Mouse (Mus musculus) lung, embryonic 14.5 days (tissue): ENCODE data around the gene E030018B13Rik. TPM values are rescaled to one million over a fixed set of nuclear protein-coding genes. Genes with fewer than 3 reads are reported as not detected.

Experiments used
- ATAC-seq: fragments of 200-750 bp; cut with Nextera tagmentation; 2 replicates; pipeline ENCODE4 v1.8.0; 2017; ENCODE audit warnings: mild to moderate bottlenecking, moderate TSS enrichment, moderate library complexity; ENCODE audit not compliant: insufficient read depth
- DNase-seq: peaks from one replicate; pipeline ENCODE4 v3.0.0-alpha.2; 2015
- H3K27ac ChIP-seq: fragments of 300-500 bp; sonication (generic); 2 replicates; pipeline ENCODE4 v1.5.1; 2014; ENCODE audit warnings: low read depth, mild to moderate bottlenecking, moderate library complexity
- H3K27me3 ChIP-seq: fragments of 300-500 bp; sonication (generic); 2 replicates; pipeline ENCODE4 v1.6.1; 2014; ENCODE audit warnings: low read length, control low read depth; ENCODE audit not compliant: insufficient read depth
- H3K36me3 ChIP-seq: fragments of 300-500 bp; sonication (generic); 2 replicates; pipeline ENCODE4 v1.6.1; 2014; ENCODE audit warnings: control low read depth; ENCODE audit not compliant: insufficient read depth
- H3K4me1 ChIP-seq: fragments of 300-500 bp; sonication (generic); 2 replicates; pipeline ENCODE4 v1.6.1; 2014; ENCODE audit warnings: antibody characterized with exemption, control low read depth; ENCODE audit not compliant: insufficient read depth
- H3K4me2 ChIP-seq: fragments of 300-500 bp; sonication (generic); 2 replicates; pipeline ENCODE4 v1.6.1; 2014; ENCODE audit warnings: mild to moderate bottlenecking
- H3K4me3 ChIP-seq: fragments of 300-500 bp; sonication (generic); 2 replicates; pipeline ENCODE4 v1.5.1; 2014; ENCODE audit warnings: low read depth, low read length
- H3K9ac ChIP-seq: fragments of 300-500 bp; sonication (generic); 2 replicates; pipeline ENCODE4 v1.6.1; 2014
- H3K9me3 ChIP-seq: fragments of 300-500 bp; sonication (generic); 2 replicates; pipeline ENCODE4 v1.6.1; 2016; ENCODE audit warnings: low read depth, low read length, control low read depth
- CTCF ChIP-seq: IDR thresholded peaks from 2 replicates; pipeline ENCODE4 v1.5.1; 2016; ENCODE audit warnings: antibody characterized with exemption, low read depth
- WGBS: fragments of 180-500 bp; shearing (Covaris S2); extraction: QIAGEN DNeasy Blood & Tissue Kit; methylation state at CpG from one replicate; pipeline ENCODE4 v1.1.7; 2014; 5-methylcytosine and 5-hydroxymethylcytosine counted together
- polyA plus RNA-seq: library from polyadenylated mRNA; unstranded; fragments of >200 nt; fragmentation: Nextera tagmentation; extraction: Ambion mirVana; gene quantifications from 2 replicates; pipeline ENCODE4 v1.2.1, GENCODE M21; 2014

E030018B13Rik gene
- polyA plus RNA-seq, 1 experiment from 2014 or later, result 0.18 TPM

DNA sequence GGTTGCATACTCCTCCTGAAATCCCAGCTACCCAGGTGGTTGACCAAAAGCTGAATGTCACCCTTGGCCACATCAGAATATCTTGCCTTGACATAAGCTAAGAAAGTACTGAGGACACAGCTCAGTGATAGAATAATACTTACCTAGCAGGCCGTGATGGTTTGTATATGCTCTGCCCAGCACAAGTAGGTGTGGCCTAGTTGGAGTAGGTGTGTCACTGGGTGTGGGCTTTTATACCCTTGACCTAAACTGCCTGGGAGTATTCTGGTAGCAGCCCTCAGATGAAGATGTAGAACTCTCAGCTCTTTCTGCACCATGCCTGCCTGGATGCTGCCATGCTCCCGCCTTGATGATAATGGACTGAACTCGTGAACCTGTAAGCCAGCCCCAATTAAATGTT is 15.8 kb downstream of the E030018B13Rik start:
- H3K27ac ChIP-seq, result no peak overlapping the region
- TF ChIP-seq CTCF, result no peak
- ATAC-seq (no peak), DNase-seq (no peak)
- H3K4me2 ChIP-seq, result no peak overlapping the region
- H3K36me3 ChIP-seq, result no peaks in the 10 kb centered on the region
- 80% methylated on average over 3 of the region's 3 CpGs for WGBS
- no peak overlapping the region for H3K9ac ChIP-seq
- no peaks in the 10 kb centered on the region for H3K9me3 ChIP-seq
- no peaks in the 10 kb centered on the region for H3K4me1 ChIP-seq
- H3K4me3 ChIP-seq, result no peak overlapping the region
- H3K27me3 ChIP-seq, result no peaks in the 10 kb centered on the region

GRCm38 (mm10) chr7:63933905-63934304 is 17.2 kb downstream of the E030018B13Rik start:
- H3K4me2 ChIP-seq, result no peak overlapping the region
- no peaks in the 10 kb centered on the region for H3K27me3 ChIP-seq
- no peak overlapping the region for H3K4me3 ChIP-seq
- H3K4me1 ChIP-seq, result no peaks in the 10 kb centered on the region
- no peak for TF ChIP-seq CTCF
- 88% methylated on average over 6 of the region's 6 CpGs for whole genome bisulfite sequencing
- H3K27ac ChIP-seq, result no peak overlapping the region
- no peak for ATAC-seq
- no peak overlapping the region for H3K9ac ChIP-seq
- no peaks in the 10 kb centered on the region for H3K36me3 ChIP-seq
- DNase-seq, result no peak
- H3K9me3 ChIP-seq, result no peaks in the 10 kb centered on the region

DNA sequence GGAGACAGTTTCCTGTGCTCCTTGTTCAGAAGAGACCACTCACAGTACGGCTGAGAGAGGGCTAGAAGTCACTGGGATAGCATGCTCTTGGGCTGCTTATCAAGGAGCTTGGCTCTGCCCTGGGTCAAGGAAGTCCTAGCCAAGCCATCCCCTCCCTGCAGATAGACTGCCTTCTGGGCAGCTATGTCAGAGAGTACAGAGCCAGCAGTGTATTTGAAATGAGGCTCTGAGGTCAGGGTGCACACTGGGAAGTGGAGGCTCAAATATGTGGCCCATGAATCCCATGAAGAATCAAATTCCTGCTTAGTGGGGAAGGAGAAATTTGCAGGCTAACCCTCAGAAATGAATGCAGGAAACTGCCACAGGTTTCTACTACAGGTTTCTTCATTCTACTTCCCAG is 17.9 kb downstream of the E030018B13Rik start:
- Histone ChIP-seq H3K4me2 (no peak overlapping the region), H3K36me3 (no peaks in the 10 kb centered on the region), H3K9me3 (no peaks in the 10 kb centered on the region), H3K27me3 (no peaks in the 10 kb centered on the region), H3K27ac (no peak overlapping the region), H3K9ac (no peak overlapping the region), H3K4me3 (no peak overlapping the region), H3K4me1 (no peaks in the 10 kb centered on the region)
- 54% methylated on average over 1 of the region's 1 CpGs for WGBS
- no peak for TF ChIP-seq CTCF
- ATAC-seq (no peak), DNase-seq (no peak)

- DNase-seq, result no peak
- no peak for TF ChIP-seq CTCF
- 21% methylated on average over 8 of the region's 8 CpGs for WGBS
- Histone ChIP-seq H3K9me3 (no peaks in the 10 kb centered on the region), H3K9ac (no peak overlapping the region), H3K4me1 (no peaks in the 10 kb centered on the region), H3K27ac (no peak overlapping the region), H3K36me3 (no peaks in the 10 kb centered on the region), H3K27me3 (no peaks in the 10 kb centered on the region), H3K4me2 (peak overlapping the region; percentile 96), H3K4me3 (peak overlapping the region; percentile 74)
- ATAC-seq, result no peak
Measured at GRCm38 (mm10) chr7:63935809-63936187, 19.1 kb downstream of the E030018B13Rik start.

- under 1% methylated on average over 34 of the region's 34 CpGs for WGBS
- Histone ChIP-seq H3K9me3 (no peaks in the 10 kb centered on the region), H3K4me1 (no peaks in the 10 kb centered on the region), H3K27me3 (no peaks in the 10 kb centered on the region), H3K27ac (peak overlapping the region; percentile 91), H3K4me2 (peak overlapping the region; percentile 96), H3K9ac (peak overlapping the region; percentile 80), H3K4me3 (peak overlapping the region; percentile 74), H3K36me3 (no peaks in the 10 kb centered on the region)
- DNase-seq, result peak; percentile 78
- no peak for ATAC-seq
- TF ChIP-seq CTCF, result peak; percentile 21; the same call in 1 of the 2 replicates
Measured at GRCm38 (mm10) chr7:63936188-63936985, 19.7 kb downstream of the E030018B13Rik start.

GRCm38 (mm10) chr7:63936986-63937235 is 20.3 kb downstream of the E030018B13Rik start:
- peak overlapping the region; percentile 74 for H3K4me3 ChIP-seq
- H3K4me1 ChIP-seq, result no peaks in the 10 kb centered on the region
- H3K27ac ChIP-seq, result peak overlapping the region; percentile 91
- no peaks in the 10 kb centered on the region for H3K9me3 ChIP-seq
- TF ChIP-seq CTCF, result peak; percentile 27; the same call in 1 of the 2 replicates
- H3K4me2 ChIP-seq, result peak overlapping the region; percentile 96
- no peaks in the 10 kb centered on the region for H3K36me3 ChIP-seq
- DNase-seq (no peak), ATAC-seq (no peak)
- no peaks in the 10 kb centered on the region for H3K27me3 ChIP-seq
- WGBS, result under 1% methylated on average over 11 of the region's 11 CpGs
- H3K9ac ChIP-seq, result peak overlapping the region; percentile 80

DNA sequence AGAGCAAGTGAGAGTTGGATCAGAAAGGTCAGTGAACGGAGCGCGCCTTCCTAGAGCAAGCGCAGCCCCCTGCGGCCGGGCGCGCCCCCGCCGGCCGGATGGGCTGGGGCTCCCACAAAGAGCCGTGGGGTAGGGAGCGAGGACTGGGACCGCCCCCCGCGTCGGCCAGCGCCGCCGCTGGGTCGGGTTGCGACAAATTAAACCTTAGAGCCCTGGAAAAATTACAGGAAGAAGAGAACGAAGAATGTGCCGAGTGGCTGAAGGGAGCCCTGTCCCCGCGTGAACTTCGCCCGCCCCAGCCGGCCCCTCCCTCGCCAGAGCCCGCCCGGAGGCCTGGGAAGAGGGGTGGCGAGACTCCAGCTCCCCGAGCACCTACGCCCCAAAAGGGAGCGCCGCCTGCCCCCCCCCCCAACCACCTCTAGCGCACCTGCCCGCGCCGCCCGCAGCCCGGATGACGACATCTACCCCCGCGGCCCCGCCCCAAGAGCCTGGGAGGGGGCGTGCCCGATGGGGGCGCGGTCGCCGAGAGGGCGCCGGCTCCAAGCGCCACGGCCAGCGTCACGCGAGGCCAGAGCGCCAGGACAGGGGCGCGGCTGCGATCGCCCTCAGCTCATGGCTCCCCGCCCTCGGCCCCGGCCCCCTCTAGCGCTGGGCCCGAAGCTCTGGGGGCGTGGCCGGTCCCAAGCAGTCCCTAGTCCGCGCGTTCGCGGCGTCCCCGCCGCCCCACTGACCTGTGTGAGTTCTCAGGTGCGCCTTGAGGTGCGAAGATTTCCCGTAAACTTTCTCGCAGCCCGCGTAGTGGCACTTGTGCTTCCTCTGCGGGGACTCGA is 20.8 kb downstream of the E030018B13Rik start:
- no peak; the same call in 1 of the 2 replicates for TF ChIP-seq CTCF
- Histone ChIP-seq H3K4me1 (no peaks in the 10 kb centered on the region), H3K36me3 (no peaks in the 10 kb centered on the region), H3K27ac (peak overlapping the region; percentile 91), H3K4me3 (peak overlapping the region; percentile 74), H3K9ac (peak overlapping the region; percentile 80), H3K27me3 (no peaks in the 10 kb centered on the region), H3K9me3 (no peaks in the 10 kb centered on the region), H3K4me2 (peak overlapping the region; percentile 96)
- DNase-seq (peak; percentile 87), ATAC-seq (peak; percentile 22)
- 0% methylated on average over 67 of the region's 88 CpGs for WGBS
